Mouse (Mus musculus) MEL (cell line): ENCODE measurements around the gene Myocd.

Experiments used
- CTCF ChIP-seq, 3 experiments: IDR thresholded peaks in 2 of 3; conservative IDR thresholded peaks in 1 of 3; 2 replicates each; pipeline ENCODE4 v1.5.1; 2011 to 2012; ENCODE audit warnings: low read length in 3 of 3, low read depth in 2 of 3, mild to moderate bottlenecking in 2 of 3, improper control_type of control experiment in 1 of 3, inconsistent platforms in 1 of 3, mixed read lengths in 1 of 3, moderate library complexity in 1 of 3; ENCODE audit not compliant: control insufficient read depth in 1 of 3, insufficient read depth in 1 of 3, poor library complexity in 1 of 3, severe bottlenecking in 1 of 3
- MYC ChIP-seq: IDR thresholded peaks from 2 replicates; pipeline ENCODE4 v1.6.1; 2011; ENCODE audit warnings: low read depth, mild to moderate bottlenecking, low read length, improper control_type of control experiment, moderate library complexity
- POLR2AphosphoS2 ChIP-seq: IDR thresholded peaks from 2 replicates; pipeline ENCODE4 v1.6.1; 2011; ENCODE audit warnings: low read length, improper control_type of control experiment

DNA sequence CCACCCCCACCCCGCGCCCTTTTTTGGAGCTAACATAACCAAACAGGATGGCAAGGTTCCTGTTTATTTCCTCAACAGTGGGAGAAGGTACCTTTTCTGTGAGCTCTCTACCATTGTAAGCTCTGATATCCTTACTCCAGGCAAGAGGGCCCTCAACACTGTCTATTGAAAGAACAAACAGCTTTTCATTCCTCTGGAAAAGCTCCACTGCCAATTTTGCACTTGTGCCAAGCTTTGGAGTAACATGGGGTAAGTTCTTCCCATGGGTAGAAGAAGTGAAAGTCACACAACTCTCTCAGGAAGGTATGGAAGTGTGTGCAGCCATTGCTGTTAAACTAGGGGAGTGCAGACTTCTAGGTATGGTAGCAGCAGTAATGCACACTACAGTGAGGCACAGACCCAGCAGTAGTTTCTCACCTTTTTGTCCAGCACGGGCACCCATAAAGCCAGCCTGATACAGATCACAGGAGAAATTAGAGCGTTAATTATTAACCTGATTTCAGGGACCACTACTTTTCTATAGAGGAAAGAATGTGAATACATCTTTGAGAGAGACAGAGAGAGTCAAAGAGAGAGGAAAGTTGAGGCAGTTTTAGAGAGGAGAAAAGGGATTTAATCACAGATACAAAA is 99.6 kb downstream of the Myocd start:
- TF ChIP-seq MYC (no peak), CTCF (IDR thresholded peaks at IDR 0.05 in 2 of 3, conservative IDR thresholded peaks at IDR 0.05 in 1 of 3; ENCODE audit: control insufficient read depth in 1 of 3, insufficient read depth in 1 of 3, low read depth in 2 of 3, low read length in 3 of 3, poor library complexity in 1 of 3, severe bottlenecking in 1 of 3) (no peak), POLR2AphosphoS2 (no peak)
